Comparison of ENCODE assay signal across 20 mouse cellular contexts in genomic region chr1:163924093-163924492, GRCm38 (mm10). TPM values are rescaled to one million over a fixed set of nuclear protein-coding genes. Genes with fewer than 3 reads are reported as not detected.
DNase-seq lines count a peak whose midpoint lies in the region; TF ChIP-seq lines count a peak whose summit lies in the region.
"Had no signal": no experiment of that assay in that cellular context is flagged by ENCODE, and none has a peak within 500 bp of the region (broad histone marks: within the 10 kb centered on the region; RNA-seq: fewer than 3 reads in every experiment).

No protein-coding gene starts in this region.

- peak overlapping the region; percentile 50 for H3K27ac ChIP-seq in left cerebral cortex, adult 2 months
- H3K27ac ChIP-seq: embryonic facial prominence, embryonic 15.5 days; forebrain, embryonic 10.5 days; gastrocnemius, adult 2 months; hindbrain, embryonic 10.5 days; hindbrain, embryonic 14.5 days had no signal

- H3K4me3 ChIP-seq in left cerebral cortex, adult 2 months = no peak overlapping the region
- H3K4me3 ChIP-seq: embryonic facial prominence, embryonic 15.5 days; erythroblast, embryonic 14.5 days; forebrain, embryonic 10.5 days; gastrocnemius, adult 2 months; heart, embryonic 12.5 days; hindbrain, embryonic 10.5 days had no signal

- DNase-seq in frontal cortex, postnatal 36 days (ENCODE audit: low spot score in 2 of 2) = peak; percentile 14 to 60
- no peak for DNase-seq in frontal cortex, postnatal 14 days (ENCODE audit: low spot score in 2 of 2)
- DNase-seq in left cerebral cortex, adult 2 months (ENCODE audit: extremely low spot score in 1 of 2, low spot score in 2 of 2) = no peak
- no peak for DNase-seq in left cerebral cortex, adult 11 months (ENCODE audit: low spot score)
- peak; percentile 57 for DNase-seq in brain, adult 2 months (ENCODE audit: low read depth, low spot score)
- DNase-seq in left cerebral cortex, postnatal 36 days (ENCODE audit: low spot score in 2 of 2) = peak; percentile 24 to 36
- DNase-seq in ovary, postnatal 10 days (ENCODE audit: low spot score) = no peak
- DNase-seq in cerebellum, adult 9-10 months = no peak
- DNase-seq: adrenal gland, postnatal 25 days; cerebellum, adult 2 months; cerebellum, postnatal 14 days; embryo, embryonic 11 days; gastrocnemius, adult 2 months; gastrocnemius, postnatal 25 days had no signal

- intact Hi-C loops in left cerebral cortex, adult 2 months (cut with DNase I) = loop anchor here (5.0 kb wide), 1 partner anchor 1187 kb away; no protein-coding TSS in a partner anchor
- intact Hi-C loops in left cerebral cortex, postnatal 36 days (cut with DNase I) = no loop called here

- TF ChIP-seq CTCF in left cerebral cortex, adult 2 months (IDR thresholded peaks at IDR 0.05) = no peak

RNA-seq across cellular contexts. Expression of gene Scyl3, which starts 4.8 kb away (rescaled TPM):
- 10 to 100 TPM; 18.9 to 26.0 TPM for total RNA-seq in left cerebral cortex, adult 2 months (2021)
- 10 to 100 TPM; 22.1 to 26.6 TPM for total RNA-seq in left cerebral cortex, postnatal 36 days (2021)

Comparison
In these comparisons a context has a peak if more than half of its experiments do, and no peak if none do; other contexts are left out.
1. DNase-seq: peak in frontal cortex, postnatal 36 days (2 of 2), brain, adult 2 months (single experiment) and left cerebral cortex, postnatal 36 days (2 of 2); none in frontal cortex, postnatal 14 days (0 of 2), left cerebral cortex, adult 2 months (0 of 2), left cerebral cortex, adult 11 months (single experiment), ovary, postnatal 10 days (single experiment) and cerebellum, adult 9-10 months (single experiment).